Mouse (Mus musculus) kidney, adult 18-20 months (tissue): ENCODE measurements at regions not wholly inside any gene's neighbourhood (a gene's known extent, or its start where the extent isn't known, plus 50 kb on each side); places are given as distances from the start of the nearest gene placed in this dataset.
A peak's percentile ranks its signal among the peaks of the same experiment; 100 is the strongest.

Source experiments
- DNase-seq: peaks from one replicate; pipeline ENCODE4 v3.0.0; 2021

DNA sequence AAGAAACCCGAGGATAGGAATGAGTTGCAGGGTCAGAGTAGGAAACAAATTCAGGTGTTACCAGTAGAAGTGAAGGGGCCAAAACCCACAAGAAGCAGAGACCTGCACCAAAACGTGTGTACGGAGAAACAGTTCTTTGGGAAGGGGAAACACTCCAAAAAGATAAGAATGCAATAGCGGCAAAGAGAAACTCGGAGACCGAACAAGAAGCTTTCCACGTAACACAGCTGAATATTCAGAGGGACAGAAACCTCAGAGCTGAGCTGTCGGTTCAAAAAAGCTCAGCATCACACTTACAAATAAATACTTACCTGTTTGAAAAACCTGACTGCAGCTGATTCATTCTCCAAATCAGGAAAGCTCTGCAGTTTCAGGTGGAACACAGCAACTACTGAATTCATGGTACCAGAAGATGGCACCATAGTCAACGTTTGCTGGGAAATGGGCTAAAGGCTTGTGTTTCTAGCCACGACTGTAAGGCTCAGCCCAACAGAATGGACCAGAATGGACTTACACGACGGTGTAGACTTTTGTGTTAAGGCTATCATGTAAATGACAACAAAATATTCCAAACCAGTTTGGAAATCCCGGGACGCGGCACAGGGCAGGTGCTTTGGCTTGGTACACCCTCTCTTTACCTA is 484.9 kb downstream of the Plcl1 start:
- no peak for DNase-seq

DNA sequence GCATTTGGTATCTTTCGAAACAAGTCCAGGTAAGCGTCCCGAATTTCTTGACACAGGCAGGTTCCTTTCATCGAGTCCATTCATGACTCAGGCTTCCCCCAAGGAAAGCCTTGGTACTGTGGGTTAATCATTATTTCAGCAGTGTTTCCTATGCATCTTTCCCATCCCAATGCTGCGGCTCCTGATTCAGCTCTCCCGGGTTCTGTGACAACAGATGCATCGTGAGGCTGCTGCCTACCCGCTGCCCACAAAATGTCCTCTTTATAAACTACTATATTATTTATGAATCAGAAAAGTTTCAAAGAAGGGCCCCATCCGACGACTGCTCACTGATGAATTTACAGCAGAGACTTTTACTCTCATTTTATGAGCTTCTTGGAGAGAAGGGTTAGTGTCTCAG is 486.2 kb downstream of the Plcl1 start:
- no peak for DNase-seq

DNA sequence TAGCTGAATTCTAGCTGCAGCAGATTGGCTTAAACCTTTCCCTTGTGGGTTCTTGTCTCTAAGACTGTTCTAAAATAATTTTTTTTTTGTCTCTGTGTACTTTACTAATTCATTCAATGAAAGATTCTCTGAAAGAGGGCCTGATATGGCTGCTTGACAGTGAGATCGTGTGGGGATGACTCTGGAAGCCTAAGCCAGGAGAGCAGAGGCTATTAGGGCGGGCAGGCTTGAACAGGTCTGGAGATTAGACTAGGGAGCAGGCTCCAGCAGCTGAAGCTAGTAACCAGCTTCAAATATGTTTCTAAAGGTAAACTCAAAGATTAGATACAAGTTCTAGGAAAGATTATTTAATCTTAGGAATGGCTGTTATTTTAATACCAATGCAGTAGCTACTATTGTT is 491.9 kb downstream of the Plcl1 start:
- no peak for DNase-seq

DNA sequence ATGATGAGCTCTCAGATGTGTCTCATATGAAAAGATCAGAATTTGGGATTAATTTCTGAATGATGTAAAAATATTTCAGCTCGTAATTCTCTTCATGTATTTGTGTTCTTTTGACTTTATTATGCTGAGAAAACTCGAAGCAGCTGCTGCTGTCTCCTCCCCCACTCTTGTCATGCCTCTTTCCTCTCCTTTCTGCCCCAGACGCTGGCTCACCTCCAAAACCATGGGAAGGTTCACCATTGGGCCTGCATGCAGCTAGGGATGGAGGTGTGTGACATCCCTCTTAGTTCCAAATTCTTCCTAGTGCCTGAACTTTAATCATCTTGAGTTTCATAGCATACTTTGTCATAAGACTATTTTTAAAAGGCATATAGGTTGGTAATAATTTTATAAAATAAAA is 492.3 kb downstream of the Plcl1 start:
- no peak for DNase-seq

DNA sequence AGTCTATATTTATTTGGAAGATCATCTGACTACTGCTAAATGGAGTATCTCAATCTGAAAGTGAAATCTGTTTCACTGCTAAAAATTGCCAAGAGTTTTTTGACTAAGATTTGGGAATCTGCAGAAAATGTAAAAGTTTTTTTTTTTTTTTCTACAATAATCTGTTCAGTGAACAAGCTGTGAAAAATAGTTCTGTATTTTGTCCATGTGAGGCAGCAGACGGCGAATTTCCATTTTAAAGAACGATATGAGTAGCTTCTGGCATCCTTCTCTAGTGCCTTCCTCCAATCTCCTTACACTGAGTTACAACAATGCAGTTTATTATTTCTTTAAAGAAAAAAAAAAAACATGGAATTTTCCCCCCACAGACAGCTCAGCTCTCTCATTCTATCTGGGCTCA is 494.3 kb downstream of the Plcl1 start:
- DNase-seq: no peak

DNA sequence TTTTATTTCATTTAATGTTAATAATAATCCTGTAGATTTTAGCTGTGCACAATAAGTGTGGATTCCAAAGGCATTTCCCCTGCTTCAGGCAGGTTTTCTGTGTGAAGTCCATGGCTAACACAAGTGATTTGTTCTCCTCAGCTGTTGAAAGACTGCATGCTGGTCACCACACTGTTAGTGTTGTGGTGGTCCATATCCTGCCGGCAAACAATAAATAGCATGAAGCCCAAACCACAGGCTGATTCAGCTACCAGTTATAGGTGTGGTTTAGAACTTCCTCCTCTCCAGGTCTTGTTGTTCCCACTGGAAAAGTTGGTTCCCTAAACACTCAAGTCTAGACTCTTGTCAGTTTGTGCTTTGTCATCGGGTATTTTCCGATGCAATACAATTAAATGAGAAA is 497.5 kb downstream of the Plcl1 start:
- DNase-seq: no peak

DNA sequence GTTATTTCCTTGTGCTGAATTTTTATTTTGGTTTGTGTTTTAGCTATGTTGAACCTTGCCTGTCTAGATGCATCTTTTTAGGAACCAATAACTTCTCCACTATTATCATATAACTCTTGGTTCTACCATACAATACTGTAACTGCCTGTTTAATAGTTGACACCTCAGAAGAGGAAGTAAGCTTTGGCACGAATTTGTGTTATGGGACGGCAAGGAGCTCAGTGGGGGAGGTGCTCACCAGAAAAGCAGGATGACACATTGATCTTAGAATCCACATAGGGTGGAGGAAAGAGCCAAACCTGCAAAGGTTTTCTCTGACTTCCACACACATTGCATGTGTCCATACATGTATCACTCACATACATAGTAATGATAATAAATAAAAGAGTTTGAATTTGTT is 498.9 kb downstream of the Plcl1 start:
- no peak for DNase-seq

DNA sequence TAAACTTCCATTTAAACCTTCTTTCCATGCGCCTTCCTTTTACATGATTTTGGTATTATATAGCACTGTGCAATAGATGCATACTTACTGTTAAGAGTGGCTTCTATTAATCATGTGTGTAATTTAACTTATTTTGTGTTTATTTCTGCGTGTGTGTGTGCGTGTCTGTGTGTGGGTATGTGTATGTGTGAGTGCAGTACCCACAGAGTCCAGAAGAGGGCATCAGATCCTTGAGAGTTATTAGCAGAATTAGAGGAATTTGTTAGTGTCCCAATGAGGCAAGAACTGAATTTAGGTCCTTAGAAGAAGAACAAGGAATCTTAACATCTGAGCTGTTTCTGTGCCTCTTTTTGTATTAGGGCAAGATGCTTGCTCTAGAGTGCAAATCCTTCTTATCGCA is 499.5 kb downstream of the Plcl1 start:
- DNase-seq: no peak

DNA sequence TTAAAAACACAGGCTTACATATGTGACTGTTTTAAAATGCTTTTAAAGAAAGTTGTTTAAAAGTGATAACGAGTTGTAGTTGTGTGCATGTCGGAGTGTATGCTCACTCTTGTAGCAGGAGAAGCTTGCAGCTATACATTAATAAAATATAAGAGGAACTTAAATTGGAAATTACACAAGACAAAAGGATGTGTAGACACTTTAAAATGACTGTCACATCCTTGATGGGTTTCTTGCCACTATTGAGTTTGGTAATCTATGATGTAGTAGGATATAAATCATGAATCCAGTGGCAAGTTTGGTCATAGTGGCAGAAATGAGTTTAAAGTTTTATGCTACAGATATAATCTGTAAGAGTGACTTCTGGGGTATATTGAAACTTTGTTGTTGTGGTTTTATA is 504.3 kb downstream of the Plcl1 start:
- DNase-seq: no peak

DNA sequence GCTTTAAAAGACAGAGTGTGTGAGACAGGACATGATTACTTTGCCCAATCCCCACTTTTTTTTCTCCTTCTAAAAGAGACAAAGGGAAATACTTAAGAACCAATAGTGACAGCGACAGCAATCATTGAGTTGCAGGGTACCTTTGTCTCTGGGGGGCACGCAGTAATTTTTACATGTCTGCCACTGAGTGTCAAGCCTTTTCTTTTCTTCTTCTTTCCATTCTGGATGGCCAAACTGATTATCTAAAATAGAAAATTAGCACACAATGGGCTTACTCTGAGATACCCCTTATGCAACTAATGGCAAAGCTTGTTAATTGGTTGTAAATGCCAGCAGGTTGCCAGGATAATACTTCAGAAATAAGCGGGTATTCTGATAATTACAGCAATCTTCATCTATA is 508.6 kb downstream of the Plcl1 start:
- DNase-seq: no peak

DNA sequence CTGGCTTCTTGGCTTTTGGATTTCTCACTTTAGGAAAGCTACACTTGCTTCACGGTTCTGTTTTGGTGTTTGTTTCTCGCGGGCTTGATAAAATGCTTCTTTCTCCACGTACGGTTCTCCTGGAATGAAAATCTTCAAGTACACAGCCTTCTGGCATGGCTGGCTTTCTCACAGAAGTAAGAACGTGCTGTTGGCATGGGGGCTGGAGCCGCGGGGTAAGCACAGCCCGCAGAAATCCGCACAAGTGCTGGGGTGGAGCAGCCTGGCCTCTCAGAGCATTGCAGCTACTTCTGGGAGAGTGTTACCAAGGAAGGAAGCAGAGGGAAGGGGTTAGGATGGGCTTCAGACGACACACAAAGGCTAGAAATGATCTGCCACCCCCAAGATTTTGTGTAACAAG is 510.2 kb downstream of the Plcl1 start:
- no peak for DNase-seq

DNA sequence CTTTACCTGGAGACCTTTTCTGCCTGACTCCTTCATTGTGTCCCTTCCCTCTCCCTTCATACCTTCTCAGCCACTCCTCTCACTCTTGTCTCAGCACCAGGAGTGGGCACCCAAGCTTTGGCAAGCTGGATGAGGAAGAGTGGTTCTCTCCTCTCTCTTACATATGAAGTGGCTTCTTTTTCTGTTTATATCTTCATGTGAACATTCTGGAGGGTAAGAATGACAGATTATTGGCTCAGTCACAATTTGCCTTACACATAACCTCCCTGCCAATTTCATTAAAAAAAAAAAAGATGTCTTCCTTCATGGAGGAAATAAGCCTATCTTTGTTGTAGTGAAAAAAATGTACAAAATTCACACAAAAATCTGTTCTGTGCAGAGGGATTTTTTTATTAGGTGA is 513.8 kb downstream of the Plcl1 start:
- DNase-seq: no peak

DNA sequence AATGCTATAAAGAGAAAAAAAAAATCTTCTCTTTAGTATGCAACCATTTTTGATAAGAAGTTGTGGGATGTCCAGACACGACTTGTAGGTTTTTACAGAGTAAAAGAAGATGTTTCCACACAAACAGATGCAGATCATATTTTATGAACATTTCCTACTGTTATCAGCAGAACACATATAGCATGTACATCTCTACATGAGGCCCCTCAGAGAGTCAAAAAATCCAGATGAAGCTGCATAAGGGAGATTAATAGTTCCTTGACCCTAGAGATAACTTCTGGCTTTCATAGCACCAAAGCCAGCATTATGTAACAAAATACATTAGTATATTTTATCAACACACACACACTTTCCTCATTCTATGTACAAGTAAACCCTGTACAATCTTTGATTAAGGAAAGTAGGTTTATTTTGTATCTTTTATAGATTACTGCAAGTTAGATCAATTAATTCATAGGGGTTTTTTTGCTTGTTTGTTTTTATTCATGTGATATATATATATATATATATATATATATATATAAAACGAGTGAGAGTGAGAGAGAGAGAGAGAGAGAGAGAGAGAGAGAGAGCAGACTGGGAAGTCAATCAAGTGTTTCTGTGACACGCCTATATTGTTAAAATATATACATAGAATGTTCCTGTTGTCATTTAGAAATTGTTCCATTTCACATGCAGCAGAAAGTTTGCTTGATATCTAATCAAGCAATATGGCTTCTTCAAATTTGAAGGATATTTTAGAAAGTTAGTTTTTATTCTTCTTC is 541.2 kb downstream of the Plcl1 start:
- DNase-seq: no peak

DNA sequence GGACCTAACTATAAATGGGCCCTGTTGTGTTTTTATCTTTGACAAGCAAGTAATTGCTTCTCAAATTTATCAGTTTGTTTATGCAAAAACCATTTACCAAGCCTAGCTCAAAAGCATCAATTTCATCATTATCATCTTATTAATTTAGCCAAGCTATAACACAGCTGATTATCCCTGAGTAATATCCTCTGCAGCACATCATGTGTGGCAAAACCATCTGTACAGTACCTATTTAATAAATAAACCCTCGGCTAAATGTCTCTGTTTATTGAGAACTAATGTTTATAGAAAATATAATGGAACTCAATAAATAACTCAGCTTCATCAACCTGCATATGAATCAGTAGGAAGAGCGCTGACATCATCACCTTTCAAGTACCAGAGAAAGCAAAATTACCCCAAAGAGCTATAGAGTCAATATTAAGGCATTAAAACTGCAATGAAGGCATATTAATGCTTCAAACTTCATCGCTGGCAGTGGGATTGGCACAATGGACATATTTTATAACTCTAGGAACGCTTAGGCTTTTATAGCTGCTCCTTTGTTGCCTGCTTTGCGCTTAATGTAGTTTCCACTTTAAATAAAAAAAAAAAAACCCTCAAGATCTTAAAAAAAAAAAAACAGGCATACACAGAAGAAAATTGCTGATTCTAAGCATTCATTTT is 542.0 kb downstream of the Plcl1 start:
- no peak for DNase-seq

DNA sequence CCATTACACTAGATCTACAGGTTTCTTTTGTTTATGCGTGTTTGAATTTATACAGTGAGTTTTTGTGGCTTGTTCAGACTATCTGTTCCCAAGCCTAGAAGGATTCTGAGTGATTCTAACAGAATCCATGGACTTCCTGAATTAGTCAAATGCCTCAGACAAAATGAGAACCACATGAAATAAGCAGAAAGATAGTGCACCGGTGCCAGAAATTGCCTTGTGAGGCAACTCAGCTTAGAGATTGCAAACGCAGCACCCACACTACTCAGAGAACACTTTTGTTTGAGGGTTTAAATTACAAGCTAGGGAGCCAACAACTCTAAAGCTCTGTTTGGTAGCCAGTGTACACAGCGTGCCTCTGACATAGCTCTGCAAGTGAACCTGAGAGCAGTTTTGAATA is 543.9 kb downstream of the Plcl1 start:
- DNase-seq: no peak

DNA sequence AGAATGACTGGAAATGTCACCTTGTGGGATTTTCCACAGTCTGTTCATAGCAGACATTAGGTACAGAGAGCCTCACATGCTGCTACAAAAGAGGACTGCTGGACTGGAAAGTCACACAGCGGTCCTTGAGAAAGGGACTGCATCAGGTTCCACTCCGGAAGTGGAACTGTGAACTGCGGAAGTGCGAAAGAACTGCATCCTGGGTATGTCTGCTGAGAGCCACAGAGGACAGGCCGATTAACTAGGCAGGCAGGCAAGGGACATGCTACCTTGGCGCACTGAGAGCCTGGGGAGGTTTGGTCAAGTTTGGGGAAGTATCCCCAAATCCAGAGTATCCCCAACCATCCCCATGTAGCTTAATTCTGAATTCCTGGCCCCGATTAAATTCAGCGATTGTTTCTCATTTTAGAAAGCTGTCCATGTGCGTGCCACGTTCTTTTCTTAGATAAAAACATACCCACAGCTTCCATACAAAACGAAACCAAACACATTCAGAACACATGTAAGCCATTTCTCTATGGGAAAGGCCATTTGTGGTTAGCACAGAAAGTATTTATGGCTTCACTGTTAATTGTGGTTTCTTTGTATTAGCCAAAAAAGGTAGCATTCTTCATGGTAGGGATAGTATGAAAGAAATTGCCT is 552.2 kb downstream of the Plcl1 start:
- DNase-seq: no peak

DNA sequence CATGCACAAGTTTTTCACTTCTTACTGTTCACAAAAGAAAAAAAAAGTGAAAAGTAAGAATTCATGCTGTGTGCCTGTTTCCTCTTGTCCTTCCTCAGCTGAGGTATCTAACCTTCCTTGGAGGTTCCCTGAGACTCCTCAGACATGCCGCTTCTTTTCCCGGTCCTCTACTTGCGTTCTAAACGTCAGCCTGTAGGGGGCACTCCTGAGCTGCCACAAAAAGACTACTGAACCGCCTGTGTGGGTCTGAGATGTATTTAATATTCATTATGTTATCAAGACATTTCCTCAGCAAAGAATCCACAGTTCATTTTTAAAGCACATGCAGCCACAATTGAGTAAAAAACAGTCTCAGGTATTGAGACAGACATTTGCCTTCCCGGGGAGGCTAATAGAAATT is 554.6 kb downstream of the Plcl1 start:
- peak; percentile 54 for DNase-seq

DNA sequence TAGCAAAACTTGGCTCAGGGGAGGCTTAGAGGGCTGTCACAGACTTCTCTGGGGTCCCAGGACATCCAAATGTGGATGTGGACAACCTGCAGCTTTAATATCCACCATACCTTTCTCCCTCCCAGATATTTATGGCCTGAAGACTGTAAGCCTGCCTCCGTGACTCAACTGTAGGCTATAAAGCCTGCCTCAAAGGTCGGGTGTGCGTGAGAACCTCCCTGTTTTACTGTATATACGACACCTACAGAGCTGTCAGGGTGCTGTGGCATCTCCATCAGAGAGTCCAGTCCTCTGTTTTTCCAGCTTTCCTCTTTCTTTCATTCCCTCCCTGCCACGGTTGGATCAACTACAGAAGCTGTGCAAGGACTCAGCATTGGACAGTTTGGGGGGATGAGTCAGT is 558.1 kb downstream of the Plcl1 start:
- DNase-seq: no peak

DNA sequence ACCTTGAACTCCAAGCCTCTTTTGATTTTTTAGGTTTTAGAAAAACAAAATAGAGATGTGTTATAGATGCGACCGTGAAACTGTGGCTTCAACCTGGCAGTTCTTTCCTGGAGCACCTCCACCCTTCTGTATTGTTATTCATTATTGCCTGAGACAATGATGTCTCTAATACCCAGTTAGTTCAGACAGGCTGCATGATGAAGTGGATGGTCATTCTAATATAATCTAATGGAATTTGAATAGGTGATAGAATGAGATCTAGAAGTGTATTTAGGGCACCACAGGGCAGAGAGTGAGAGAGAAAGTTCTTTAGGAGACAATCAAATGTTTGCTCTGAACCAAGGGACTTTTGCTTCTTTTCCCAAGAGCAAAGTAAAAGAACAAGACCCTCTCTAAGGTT is 560.6 kb downstream of the Plcl1 start:
- DNase-seq: no peak

DNA sequence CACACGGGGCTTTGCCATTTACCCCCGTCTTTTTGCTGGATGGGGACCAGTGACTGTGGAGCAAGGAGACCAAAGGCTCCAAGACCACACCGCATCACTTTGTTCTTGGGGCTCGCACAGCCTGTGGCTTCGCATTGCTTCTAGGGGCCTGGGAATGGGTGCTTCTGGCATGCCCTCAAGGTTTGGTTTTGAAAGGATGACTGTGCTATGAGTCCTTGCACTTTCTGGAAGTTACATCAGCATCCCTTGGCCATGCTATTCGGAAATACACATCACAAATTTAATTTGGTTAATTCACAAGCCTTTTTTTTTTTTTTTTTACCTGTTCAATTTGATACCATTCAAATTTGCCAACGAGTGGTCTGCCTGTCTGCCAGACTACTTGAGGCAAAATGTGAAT is 562.1 kb downstream of the Plcl1 start:
- no peak for DNase-seq

DNA sequence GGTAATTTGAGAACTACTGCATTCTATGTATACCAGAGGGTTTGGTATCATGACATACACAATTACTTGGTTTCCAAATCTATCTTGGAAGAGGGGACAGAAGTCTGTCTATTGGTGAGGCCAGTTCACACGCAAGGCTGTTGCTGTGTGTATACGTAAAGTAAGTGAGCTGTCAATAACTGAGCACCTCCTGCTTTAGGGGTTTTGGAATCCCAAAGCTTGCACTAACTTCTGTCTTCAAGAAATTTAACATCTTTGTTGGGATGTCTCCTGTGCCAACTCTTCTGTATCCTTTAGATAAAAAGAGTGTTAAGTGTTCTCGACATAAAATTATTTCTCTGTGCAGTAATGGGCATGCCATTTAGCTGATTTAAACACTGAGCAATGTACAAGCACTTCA is 572.1 kb downstream of the Plcl1 start:
- no peak for DNase-seq

DNA sequence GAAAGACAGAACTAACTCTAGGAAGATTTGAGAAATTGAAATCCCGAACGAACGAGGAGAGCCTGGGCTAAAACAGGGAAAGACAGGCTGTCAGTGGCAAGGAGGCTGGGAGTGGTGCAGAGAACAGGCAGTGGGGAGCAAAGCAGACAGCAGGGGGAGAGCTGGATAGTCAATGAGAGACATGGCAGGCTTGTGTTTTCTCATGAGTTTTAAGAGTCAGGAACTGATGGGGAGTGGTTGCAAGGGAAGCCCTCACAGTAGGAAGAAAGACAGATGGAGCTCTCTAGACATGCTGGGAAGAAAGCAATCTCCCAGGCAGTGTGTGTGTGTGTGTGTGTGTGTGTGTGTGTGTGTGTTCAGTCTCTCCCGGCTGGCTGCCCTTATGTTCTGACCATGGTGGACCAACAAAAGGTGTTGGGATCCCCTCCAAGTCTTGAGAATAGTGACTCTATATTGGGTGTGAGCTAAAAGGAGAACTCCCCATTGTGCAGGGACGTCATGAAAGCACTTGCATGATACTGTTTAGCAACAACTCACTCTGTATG is 577.9 kb downstream of the Plcl1 start:
- no peak for DNase-seq

DNA sequence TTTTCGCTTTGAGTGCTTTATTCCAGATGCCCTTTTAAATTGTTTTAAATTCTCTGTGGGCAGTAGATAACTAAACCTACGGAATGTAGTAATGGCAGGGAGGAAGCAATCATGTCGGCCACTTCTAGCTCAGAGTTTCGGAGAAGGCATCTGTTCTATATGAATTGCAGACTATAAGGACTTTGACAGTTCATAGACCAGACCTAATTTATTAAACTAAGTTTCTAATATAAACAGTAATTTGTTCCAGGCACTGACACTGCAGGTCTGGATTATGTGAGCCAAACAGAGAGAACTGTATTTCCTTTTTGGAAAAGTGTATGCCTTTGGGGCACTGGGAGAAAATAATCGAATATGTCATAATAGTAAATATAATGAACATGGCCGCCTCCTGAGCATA is 591.4 kb downstream of the Plcl1 start:
- no peak for DNase-seq
